Mouse (Mus musculus): Measurements from ENCODE around the gene Bloc1s5.
"Not testable (repeated sequence)": the region's sequence is repeated elsewhere in the genome, so short reads cannot be mapped to it uniquely, and the experiment has no call there.

The Bloc1s5 gene

DNA sequence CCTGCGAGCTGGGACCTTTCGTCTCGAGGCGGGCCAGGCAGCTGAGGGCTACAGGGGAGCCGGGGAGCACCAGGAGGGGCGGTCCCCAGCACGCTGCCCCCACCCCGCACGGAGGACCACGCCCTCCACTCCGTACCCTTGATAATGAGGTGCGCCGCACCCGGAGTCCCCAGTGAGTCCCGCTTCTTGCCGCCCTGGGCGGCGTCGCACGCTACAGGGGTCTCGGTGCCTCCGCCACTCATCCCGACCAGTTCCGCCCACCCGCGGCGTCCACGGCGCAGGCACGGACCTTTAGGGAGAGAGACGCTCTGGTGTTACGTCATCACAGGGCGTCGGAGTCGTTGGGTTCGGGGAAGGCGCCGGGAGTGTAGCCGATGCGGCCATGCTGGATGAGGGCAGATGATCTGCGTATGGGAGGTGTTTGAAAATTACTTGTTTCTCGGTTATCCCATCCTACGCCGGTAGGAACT lies at the start of gene Bloc1s5:
TSS of gene Bloc1s5 (minus strand) at position 310 of the 470 bp plus-strand sequence.
- peak; percentile 88 for DNase-seq (ENCODE audit: low spot score)

DNA sequence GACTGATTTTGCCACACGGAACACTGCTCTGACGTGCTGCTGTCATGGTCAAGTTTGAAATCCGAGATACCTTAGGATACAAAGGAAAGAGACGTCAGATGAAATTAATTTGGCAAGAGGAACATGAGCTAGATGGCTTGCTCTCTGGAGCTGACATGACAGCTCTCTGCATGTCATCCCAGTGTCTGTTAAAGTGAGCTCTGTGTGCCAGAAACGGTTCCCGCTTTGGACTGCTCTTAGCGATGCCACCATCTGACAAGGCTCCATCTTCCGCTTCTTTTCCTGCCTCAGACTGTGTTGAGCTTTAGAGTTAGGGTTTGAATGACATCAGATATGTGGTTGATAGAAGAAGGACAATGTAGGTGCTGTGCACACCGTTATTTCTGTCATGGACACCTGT lies 37.4 kb upstream of the Bloc1s5 start:
- DNase-seq (ENCODE audit: low spot score) = no peak

DNA sequence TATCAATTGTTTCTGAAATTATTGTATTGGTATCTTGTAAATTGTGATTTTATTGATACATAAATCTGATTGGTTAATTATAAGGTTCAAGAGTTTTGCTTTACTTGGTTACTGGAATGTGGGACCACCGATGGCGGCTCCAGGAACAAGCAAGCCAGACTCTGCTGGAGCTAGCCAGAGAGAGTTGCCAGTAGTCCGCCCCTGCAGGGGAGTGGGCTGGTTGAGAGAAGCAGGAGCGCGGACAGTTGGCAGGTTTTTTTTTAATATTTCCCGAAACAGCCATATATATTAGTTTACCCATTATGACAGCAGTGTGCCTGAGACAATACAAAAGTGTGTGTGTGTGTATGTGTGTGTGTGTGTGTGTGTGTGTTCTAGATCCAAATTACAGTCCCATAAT lies 36.5 kb upstream of the Bloc1s5 start:
- not testable (repeated sequence) for DNase-seq (ENCODE audit: low spot score)

DNA sequence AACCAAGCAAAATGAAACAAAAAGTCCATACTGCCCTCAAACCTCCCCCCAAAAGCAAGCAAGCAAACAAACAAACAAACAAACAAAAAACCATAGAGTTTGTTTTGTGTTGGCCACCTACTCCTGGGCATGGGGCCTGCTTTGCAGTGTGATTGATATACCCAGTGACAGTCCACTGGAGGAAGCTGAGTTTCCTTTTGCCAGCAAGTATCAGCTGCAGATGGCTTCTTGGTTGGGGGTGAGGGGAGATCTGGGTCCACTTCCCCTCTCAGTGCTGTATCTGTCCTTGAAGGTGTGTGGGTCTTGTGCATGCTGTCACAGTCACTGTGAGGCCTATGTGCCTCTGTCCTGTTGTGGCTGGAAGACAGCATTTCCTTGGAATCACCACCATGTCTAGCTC lies 35.1 kb upstream of the Bloc1s5 start:
- no peak for DNase-seq (ENCODE audit: low spot score)

DNA sequence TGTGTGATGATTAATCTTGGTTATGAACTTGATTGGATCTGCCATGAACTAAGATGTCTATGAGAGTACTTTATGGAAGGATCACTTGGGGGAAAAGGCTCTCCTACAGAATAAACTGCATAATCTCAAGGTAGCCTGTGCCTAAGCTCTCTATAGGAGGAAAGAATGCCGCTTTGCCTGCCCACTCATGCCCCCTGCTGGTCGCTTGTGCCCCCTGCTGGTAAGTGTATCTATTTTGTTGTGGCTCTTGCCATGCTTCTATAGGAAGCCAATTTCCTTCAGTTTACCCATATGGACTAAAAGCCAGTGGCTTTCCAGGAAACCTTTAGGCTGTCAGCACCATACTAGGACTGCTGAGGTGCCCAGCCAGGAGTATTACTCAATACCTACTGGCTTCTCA lies 33.6 kb upstream of the Bloc1s5 start:
- DNase-seq (ENCODE audit: low spot score) = no peak

DNA sequence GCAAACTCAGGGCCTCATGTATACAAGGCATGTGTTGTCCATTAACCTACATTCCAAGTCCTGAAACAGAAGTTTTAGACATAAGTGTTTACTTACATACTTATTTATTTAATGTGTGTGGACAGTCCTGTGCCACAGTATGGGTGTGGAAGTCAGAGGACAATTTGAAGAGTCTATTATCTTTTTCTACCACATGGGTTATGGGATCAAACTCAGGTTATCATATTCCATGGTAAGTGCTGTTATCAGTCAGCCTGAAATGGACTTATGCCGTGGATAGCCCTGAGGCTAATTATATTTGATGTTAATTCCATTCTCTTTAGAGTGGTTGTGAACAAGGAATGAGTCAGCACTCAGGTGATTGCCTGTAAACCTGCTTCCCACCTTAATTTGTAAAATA lies 29.8 kb upstream of the Bloc1s5 start:
- DNase-seq (ENCODE audit: low spot score) = no peak

DNA sequence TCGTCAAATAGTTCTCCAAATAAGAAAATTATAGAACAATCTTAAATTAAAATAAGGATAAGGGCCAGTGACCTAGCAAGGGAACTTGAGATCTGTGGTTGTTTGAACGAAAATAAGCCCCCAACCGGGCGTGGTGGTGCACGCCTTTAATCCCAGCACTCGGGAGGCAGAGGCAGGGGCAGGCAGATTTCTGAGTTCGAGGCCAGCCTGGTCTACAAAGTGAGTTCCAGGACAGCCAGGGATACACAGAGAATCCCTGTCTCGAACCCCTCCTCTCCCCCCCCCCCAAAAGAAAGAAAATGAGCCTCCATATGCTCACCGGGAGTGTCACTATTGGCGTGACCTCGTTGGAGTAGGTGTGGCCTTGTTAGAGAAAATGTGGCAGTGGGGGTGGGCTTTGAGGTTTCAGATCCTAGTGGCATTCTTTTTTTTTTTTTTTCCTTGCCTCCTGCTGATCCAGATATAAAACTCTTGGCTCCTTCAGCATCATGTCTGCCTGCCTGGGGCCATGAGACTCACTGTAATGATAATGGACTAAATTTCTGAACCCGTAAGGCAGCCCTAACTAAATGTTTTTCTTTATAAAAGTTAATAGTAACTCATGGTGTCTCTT lies 24.7 kb upstream of the Bloc1s5 start:
- DNase-seq (ENCODE audit: low spot score) = no peak

DNA sequence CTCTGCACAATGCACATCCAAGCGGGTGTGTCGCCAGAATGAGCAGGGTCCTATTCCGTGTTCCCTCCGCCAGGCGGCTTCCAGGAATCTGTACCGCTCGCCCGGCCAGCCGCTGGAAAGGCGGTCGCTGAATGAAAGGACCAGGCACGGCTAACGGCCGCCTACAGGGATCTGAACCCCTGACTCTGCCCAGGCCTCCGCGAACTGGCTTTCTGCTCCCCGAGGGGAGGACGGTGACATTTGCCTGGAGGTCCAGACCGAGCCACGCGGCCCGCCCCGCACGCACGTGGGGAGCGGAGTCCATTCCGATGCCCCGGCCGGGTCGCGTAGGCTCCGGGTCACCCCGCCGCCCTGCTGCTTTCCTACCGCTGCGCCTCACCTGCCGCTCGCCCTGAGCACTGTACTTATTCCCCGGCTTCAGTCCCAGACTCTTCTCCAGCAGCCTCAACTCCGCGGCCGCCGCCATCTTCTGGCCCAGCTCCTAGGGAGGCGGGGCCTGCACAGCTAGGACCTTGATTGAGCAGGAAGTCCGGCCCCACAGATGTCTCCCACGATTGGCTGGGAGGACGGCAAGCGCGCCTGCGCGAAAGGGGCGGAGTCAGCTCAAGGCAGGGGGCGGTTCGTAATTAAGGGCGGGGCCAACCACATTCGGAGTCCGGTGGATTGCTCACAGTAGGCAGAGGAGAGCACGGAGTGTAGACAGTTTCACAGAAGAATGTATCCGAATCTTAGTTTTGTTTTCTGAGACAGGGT lies 23.8 kb upstream of the Bloc1s5 start, which contains the start of gene Eef1e1:
TSS of gene Eef1e1 (minus strand) at position 531 of the 753 bp plus-strand sequence.
- DNase-seq (ENCODE audit: low spot score) = peak; percentile 92

DNA sequence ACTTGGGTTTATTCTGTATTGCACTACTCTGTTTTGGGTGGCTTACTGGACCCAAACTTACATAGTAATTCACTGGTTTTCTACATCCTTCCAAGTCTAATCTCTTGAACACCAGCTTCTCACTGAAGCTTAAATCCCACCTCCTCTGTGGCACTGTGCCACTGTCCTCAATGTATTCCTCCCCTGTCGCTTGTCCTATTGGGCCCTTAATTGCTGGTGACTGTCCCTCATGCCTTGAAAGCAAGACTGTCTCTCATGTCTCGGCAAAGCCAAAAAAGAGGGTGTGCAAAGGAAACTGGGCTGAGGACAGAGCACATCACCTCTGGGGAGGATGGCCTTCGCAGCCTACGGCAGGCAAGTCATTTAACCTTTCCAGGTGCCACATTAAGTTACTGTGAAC lies 23.0 kb upstream of the Bloc1s5 start:
- DNase-seq (ENCODE audit: low spot score) = no peak

DNA sequence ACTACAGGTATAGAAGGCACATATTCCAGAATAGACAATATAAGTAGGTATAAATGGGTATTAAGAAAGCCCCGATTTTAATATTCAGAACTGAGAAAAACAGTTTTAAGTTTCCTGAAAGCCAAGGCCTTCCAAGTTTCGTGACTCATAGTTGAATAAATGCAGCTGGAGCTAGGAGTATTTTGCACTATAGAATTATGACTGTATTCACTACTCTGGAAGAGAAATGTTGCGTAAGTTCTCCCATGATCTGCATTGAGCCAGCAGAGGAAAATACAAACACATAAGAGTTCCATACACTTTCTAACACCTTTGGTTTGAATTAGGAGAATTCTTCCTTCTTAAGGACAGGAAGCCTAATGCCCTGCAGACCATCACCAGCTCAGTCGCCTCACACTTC lies 15.4 kb upstream of the Bloc1s5 start:
- no peak for DNase-seq (ENCODE audit: low spot score)

DNA sequence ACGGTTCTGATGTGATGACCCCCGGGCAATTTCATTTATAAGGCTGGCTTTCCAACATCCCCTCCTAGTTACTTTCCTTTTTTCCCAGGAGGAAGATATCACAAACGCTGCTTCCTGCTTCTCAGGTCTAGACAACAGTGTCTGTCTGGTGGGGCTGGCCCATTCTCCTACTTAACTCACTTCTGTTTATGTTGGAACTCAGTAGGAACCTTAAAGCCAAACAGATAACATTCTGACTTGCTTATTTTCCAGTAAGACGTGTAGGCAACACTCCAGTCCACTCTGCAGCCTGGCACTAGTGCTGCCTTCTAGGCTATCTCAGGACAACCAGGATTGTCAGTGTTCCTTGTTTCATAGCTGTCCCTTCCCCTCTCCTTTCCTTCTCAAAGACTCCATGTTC lies 14.2 kb upstream of the Bloc1s5 start:
- DNase-seq (ENCODE audit: low spot score) = no peak

DNA sequence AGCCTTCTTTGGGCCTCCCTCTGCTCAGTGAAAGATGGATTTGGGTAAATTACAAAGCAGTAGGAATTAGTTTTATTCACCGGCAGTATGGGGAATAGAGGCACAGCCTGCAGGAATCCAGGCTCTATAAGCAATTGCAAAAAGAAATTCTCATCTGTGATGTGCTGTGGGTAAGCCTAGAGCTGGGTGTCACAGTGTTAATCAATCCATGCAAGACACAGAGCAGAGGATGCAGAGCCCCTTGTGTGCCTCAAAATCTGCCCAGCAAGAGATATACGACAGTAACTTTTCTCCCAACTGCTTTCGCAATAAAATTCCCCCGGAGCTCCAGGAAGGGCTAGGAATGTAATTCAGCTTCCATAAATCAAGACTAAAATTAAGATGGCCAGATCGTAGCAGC lies 6.5 kb upstream of the Bloc1s5 start:
- DNase-seq (ENCODE audit: low spot score) = no peak

DNA sequence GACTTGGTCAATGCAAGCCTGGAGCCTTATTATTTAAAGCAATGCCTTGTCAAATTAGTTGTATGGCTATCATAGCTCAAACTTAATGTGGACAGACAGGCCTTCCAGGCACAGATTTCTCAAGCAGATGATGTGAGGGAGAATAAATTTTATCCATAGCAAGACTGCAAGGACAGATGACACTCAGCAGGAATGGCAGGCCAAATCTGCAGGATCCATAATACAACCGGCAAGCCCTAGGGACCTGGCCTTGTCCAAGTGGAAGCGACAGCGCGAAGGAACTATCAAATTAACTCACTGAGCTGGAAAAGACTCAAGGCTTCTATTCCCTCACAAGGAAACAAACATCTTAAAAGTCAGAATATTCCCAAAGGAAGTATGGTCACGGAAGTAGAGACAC lies 6.1 kb upstream of the Bloc1s5 start:
- DNase-seq (ENCODE audit: low spot score) = no peak

DNA sequence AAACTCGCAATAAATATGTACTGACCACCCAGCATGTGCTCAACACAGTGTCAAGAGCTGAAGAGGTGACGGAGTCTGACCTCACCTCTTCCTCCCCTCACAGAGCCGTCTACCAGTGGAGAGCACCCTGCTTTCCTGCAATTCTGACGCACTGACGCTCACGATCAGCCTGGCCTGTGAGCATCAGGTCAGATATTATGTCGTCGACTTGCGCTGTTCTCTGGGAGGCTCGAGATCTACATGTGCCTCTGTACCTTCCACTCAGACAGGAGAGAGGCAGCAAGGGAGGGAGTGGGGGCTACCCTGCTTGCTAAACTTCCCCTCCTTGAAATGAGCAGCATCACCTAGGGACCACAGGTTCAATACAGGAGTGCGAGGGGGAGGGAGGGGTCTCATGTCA lies 3.8 kb upstream of the Bloc1s5 start:
- no peak for DNase-seq (ENCODE audit: low spot score)

DNA sequence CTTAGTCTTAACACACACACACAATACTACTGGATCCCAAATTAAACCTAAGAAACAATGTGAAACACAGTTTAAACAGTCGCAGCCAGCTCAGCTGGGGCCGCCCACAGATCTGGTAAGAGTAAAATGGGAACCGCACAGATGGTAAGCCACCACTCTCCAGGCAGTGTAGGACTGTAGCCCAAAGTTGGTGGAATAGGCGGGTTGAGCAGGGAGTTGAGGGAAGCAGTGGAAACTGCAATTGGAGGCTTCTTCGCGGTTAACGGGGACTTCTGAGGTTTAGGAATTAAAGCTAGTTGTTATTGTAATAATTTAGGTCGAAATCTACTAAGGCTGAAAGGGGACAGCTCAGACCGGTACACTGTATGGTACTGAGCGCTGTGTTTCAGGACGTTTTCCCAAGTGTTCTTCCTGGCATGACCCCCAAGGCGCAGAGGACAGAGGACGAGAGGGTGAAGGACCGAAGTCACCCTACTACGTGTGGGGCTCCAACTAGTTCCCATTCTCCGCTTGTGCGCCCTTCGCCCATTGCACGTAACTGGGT lies 581 bp downstream of the Bloc1s5 start:
- DNase-seq (ENCODE audit: low spot score) = no peak

DNA sequence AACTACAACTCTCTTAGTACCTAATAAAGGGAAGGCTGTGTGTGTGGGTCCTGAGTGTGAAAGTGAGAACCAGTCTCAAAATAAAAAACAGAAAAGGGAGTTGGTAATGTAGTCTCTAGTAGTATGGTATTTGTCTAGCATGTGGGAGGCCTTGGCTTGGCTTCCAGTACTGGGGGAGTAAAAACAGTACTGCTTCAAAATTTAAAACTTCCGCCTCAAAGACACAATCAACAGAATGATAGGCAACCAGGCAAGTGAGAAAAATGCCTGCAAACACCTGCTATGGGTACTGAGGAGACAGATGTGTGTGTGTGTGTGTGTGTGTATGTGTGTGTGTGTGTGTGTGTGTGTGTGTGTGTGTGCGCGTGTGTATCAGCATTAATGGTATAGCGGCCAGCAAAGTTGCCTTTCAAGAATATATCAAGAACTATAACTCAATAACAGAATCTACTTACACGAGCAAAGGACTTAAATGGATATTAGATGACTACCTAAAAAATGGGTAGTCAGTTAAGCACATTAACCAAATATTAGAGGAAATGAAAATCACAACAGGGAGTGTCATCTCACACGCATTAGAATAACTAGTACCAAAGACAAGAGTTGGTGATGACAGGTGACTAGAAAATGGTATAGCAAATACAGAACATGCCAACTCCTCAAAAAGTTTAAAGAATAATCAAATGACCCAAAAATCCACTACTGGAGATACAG lies 1.5 kb downstream of the Bloc1s5 start:
- DNase-seq (ENCODE audit: low spot score) = no peak

DNA sequence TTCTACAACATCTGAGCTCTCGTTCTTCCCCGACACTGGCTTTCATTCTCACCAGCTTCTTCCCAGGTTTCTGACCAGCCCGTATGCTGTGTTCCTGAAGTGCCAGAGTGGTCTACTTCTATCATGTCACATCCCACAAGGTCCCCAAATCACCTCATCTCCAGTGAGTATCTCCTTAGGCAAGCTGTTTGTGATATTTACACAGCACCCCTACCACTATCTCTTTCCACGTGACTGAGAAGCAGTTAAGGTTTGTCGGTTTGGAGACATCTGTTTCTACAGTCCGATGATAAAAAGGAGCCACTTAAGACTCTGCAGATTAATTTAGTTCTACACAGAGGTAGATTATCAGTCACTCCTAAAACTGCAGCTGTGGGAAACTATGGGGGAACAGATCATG lies 2.4 kb downstream of the Bloc1s5 start:
- no peak for DNase-seq (ENCODE audit: low spot score)

DNA sequence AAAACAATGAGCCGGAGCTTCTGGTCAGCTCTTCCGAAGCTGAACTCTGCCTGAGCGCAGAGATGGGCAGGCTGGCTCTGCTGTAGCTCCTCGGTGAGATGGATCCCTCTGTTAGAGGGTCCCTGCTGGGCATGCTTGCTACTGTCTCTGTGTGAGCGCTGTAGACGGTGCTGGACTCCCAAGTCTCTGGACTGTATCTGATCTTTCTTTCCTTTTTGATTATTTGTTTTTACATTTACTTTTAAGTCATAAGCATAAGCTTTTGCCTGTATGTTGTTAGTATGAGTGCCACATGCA lies 8.7 kb downstream of the Bloc1s5 start:
- no peak for DNase-seq (ENCODE audit: low spot score)

DNA sequence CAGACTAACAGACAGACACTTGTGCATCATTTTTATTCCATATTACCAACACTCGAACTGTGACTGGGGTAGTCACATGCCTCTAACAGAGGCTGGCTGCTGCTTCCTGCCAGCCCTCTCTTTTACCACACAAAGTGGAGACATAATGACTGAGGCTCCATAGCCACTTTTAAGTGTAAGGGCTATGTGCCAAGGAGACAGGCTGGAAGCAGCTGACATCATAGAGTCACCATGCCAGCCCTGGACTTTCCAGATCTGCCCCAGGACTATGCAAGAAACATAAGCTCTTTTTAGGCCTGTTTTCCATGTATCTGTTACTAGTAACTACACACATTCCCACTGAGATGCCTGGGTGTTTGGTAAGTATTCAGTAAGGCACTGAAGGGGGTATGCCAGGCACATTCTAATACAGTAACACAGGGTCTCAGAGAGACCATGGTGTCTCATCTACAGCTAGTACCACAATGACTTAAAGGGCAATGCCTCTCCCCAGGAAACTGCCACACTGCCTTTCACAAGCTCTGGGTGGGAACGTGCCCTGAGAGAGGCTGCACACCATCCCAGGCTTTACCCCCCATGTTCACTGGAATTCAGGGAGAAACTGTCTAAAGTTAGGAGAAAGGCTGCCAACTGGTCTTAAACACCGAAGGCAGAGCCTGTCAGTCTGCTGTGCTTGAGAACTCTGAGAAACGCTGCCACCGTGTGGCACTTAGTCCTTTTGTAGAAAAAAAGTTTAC lies 9.2 kb downstream of the Bloc1s5 start:
- DNase-seq (ENCODE audit: low spot score) = no peak

DNA sequence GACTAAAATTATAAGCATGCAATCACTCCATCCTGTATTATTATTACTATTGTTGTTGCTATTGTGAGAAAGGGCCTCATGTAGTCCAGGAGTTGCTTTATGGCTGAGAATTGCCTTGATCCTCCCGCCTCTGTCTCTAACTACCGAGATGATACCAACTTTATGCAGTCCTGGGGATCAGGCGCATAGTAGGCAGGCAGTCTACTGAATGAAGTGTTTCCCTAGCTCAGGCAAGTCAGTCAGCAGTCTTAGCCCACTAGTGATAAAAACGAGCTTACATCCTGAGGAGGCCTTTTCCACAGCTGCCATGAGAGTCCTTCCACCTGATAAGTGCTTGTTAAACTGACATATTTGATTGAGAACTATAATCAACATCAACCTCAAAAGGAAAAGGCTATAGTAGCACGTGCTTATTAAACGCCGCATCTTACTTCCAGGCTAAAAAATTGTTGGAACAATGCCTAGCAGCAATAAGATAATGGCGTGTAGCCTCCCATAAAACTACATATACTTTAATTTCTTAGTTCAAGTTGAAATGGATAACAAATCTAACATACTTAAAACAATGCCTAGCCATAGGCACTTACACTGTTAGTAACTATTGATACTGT lies 10.5 kb downstream of the Bloc1s5 start:
- no peak for DNase-seq (ENCODE audit: low spot score)

DNA sequence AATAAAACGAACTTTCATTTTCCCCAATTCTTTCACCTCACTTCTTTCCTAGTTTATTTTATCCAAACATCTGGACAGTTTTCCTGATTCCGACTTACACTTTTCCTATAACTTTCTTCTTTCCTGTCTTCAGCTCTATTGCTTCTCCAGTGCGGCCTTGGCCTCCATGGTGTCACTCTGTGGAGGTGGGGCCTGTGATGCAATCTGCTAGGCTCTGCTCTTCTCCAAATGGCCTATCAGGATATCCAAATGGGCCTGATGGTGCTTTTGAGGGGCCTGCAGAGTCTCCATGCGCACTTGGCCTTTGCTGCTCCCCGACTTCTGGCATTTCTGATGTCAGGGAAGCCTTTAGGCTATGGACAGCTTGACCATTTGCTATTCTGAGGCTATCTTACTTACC lies 11.6 kb downstream of the Bloc1s5 start:
- DNase-seq (ENCODE audit: low spot score) = no peak

Data from ovary, adult 18-20 months (tissue).